Mouse (Mus musculus): ENCODE results near the gene Ccdc62.

- TF ChIP-seq USF1 (IDR thresholded peaks at IDR 0.05; ENCODE audit: low read depth) (no peak), TCF12 (IDR thresholded peaks at IDR 0.05; ENCODE audit: insufficient read depth, poor library complexity, severe bottlenecking) (peak; percentile 65), POLR2A (IDR thresholded peaks at IDR 0.05; ENCODE audit: insufficient read length, low read depth) (no peak), E2F4 (IDR thresholded peaks at IDR 0.05; ENCODE audit: insufficient read depth) (no peak), MYOG (IDR thresholded peaks at IDR 0.05; ENCODE audit: control insufficient read depth in 1 of 3, insufficient read depth in 1 of 3, insufficient read length in 2 of 3, low read depth in 2 of 3) (peak; percentile 83 to 98 (median 98)), REST (IDR thresholded peaks at IDR 0.05; ENCODE audit: insufficient read depth, insufficient read length) (no peak), SRF (IDR thresholded peaks at IDR 0.05; ENCODE audit: control insufficient read depth, insufficient read length, low read depth) (no peak), MYOD1 (IDR thresholded peaks at IDR 0.05; ENCODE audit: control insufficient read depth in 1 of 3, insufficient read length in 2 of 3, low read depth in 2 of 3) (peak in 2 of 3 experiments; percentile 94 to 99), TCF3 (IDR thresholded peaks at IDR 0.05; ENCODE audit: insufficient read length, low read depth) (peak; percentile 89), POLR2AphosphoS2 (IDR thresholded peaks at IDR 0.05; ENCODE audit: insufficient read length, low read depth) (no peak), MAX (IDR thresholded peaks at IDR 0.05; ENCODE audit: low read depth) (no peak), CEBPB (IDR thresholded peaks at IDR 0.05; ENCODE audit: insufficient read depth, poor library complexity, severe bottlenecking) (no peak)
Observed at GRCm38 (mm10) chr5:124005591-124005990, 75.1 kb downstream of the Ccdc62 start.

Measured in myocyte (in vitro differentiated cells).